Mouse (Mus musculus) erythroblast, embryonic 14.5 days (primary cell): ENCODE measurements around the gene Gins3.

Experiments
- GATA1 ChIP-seq: IDR thresholded peaks from 2 replicates; pipeline ENCODE4 v1.6.1; 2012; ENCODE audit warnings: low read length, inconsistent platforms, mixed read lengths
- TAL1 ChIP-seq: IDR thresholded peaks from 3 replicates; pipeline ENCODE4 v1.6.1; 2012; ENCODE audit warnings: low read length, inconsistent platforms, mixed read lengths

- TF ChIP-seq TAL1 (no peak), GATA1 (no peak)
These were observed 61.4 kb downstream of the Gins3 start for GRCm38 (mm10) chr8:95694631-95695030.
